ENCODE assay signal across 8 mouse cellular contexts in the genomic region with DNA sequence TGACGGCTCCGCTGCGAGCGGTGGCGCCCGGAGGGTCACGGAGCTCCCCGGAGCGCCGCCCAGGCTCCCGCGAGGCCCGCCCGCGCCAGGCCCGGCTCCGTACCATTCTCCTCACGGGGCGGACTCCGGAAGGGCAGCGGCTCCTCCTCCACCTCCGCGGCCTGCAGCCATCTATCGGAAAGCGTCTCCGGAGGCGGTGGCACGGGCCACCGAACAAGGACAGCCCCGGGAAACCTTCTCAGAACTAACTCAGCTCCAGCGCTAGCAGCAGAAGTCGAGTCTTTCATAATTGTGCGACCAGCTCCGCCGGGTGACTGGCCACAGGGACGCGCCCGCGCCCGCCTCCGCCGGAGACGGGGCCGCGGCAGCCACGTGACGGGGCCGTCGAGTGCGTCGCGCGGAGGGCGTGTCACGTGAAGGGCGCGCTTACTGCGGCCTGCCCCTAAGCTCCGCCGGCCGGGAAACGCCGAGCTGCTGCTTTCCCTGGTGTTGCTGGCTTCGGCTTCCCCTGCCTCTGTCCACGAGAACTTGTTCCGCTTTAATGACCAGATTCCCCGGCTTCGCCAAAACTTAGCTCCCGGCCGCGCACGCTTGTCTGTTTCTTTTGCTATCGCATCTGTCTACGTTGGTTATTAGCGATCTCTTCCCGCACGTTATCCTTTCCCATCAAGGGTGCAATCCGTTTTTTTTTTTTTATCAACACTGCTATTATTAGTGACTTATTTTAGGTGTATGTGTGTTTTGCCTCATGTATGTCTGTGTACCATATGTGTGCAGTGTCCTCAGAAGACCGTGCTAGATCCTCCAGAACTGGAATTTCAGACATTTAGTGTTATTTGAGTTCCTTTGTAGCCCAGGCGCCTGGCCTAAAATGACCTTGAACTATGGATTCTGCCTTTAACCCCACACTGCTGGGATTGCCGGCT. TPM values are rescaled to one million over a fixed set of nuclear protein-coding genes. Genes with fewer than 3 reads are reported as not detected.
DNase-seq lines count a peak whose midpoint lies in the region; ATAC-seq lines count a peak whose summit lies in the region.

A gene (minus strand): TSS at position 360 of the 926 bp plus-strand sequence.

- whole genome bisulfite sequencing in hindbrain, embryonic 12.5 days: under 1% methylated on average over 74 of the region's 81 CpGs

- DNase-seq in NIH3T3 (ENCODE audit: low read depth): peak; percentile 97
- DNase-seq in cerebellum, postnatal 10 days: peak; percentile 94 to 96
- peak; percentile 88 to 92 for DNase-seq in frontal cortex, postnatal 10 days (ENCODE audit: low spot score in 2 of 2)
- DNase-seq in layer of hippocampus, postnatal 14 days (ENCODE audit: low spot score in 2 of 2): peak; percentile 91 to 93
- peak; percentile 91 for DNase-seq in lung, postnatal 14 days
- peak; percentile 81 for DNase-seq in retina, adult 2 months (ENCODE audit: low read depth, low spot score)
- DNase-seq in thymus, postnatal 36 days: peak; percentile 87 to 89

- ATAC-seq in hindbrain, embryonic 12.5 days (ENCODE audit: low FRiP score): peak; percentile 98

- H3K4me1 ChIP-seq in hindbrain, embryonic 12.5 days: peaks cover 9% of the 10 kb centered on the region

- no peaks in the 10 kb centered on the region for H3K27me3 ChIP-seq in hindbrain, embryonic 12.5 days

- H3K9ac ChIP-seq in hindbrain, embryonic 12.5 days: peak within 1 kb of the TSS; percentile 90

- peak within 1 kb of the TSS; percentile 97 for H3K27ac ChIP-seq in hindbrain, embryonic 12.5 days

- H3K36me3 ChIP-seq in hindbrain, embryonic 12.5 days: no peaks in the 10 kb centered on the region

- peak within 1 kb of the TSS; percentile 70 for H3K4me2 ChIP-seq in hindbrain, embryonic 12.5 days (replicated peaks)

- H3K4me3 ChIP-seq in hindbrain, embryonic 12.5 days: peak within 1 kb of the TSS; percentile 90

- H3K9me3 ChIP-seq in hindbrain, embryonic 12.5 days (replicated peaks): no peaks in the 10 kb centered on the region

RNA-seq across cellular contexts. Expression of the gene that starts here (rescaled TPM):
- 43.0 and 46.8 TPM in 2 replicates for polyA plus RNA-seq in hindbrain, embryonic 12.5 days (2016; fragmentation: Nextera tagmentation; extraction: Ambion mirVana)
- 10 to 100 TPM; 39.2 to 40.1 TPM for total RNA-seq in layer of hippocampus, postnatal 14 days (2021)

Comparison
In these comparisons a context has a peak if more than half of its experiments do, and no peak if none do; other contexts are left out.
1. Peak in every context shown above with its lines: DNase-seq, ATAC-seq, H3K4me3 ChIP-seq and H3K27ac ChIP-seq.